Mouse (Mus musculus) hindbrain, embryonic 11.5 days (tissue): ENCODE measurements around the gene Hjurp. TPM values are rescaled to one million over a fixed set of nuclear protein-coding genes. Genes with fewer than 3 reads are reported as not detected.
A peak's percentile ranks its signal among the peaks of the same experiment; 100 is the strongest.

Experiments used
- ATAC-seq: fragments of 200-750 bp; cut with Nextera tagmentation; 2 replicates; pipeline ENCODE4 v1.8.0; 2017; ENCODE audit warnings: mild to moderate bottlenecking, moderate TSS enrichment, moderate library complexity; ENCODE audit not compliant: low FRiP score
- DNase-seq: peaks from one replicate; pipeline ENCODE4 v3.0.0-alpha.2; 2015; ENCODE audit warnings: low spot score
- H3K27ac ChIP-seq: fragments of 300-500 bp; sonication (generic); 2 replicates; pipeline ENCODE4 v1.5.1; 2014; ENCODE audit warnings: mild to moderate bottlenecking, low read depth, low read length
- H3K27me3 ChIP-seq: fragments of 300-500 bp; sonication (generic); 2 replicates; pipeline ENCODE4 v1.6.1; 2014; ENCODE audit warnings: mild to moderate bottlenecking, low read length, moderate library complexity, mixed read lengths; ENCODE audit not compliant: control insufficient read depth, insufficient read depth
- H3K36me3 ChIP-seq: fragments of 300-500 bp; sonication (generic); 2 replicates; pipeline ENCODE4 v1.6.1; 2014; ENCODE audit warnings: mild to moderate bottlenecking, low read length, moderate library complexity, mixed read lengths; ENCODE audit not compliant: control insufficient read depth, insufficient read depth
- H3K4me1 ChIP-seq: fragments of 300-500 bp; sonication (generic); replicated peaks from 2 replicates; pipeline ENCODE4 v1.6.1; 2014; ENCODE audit warnings: low read length, mixed read lengths; ENCODE audit not compliant: control insufficient read depth, insufficient read depth
- H3K4me2 ChIP-seq: fragments of 300-500 bp; sonication (generic); replicated peaks from 2 replicates; pipeline ENCODE4 v1.6.1; 2014; ENCODE audit warnings: mild to moderate bottlenecking, low read depth, low read length
- H3K4me3 ChIP-seq: fragments of 300-500 bp; sonication (generic); 2 replicates; pipeline ENCODE4 v1.5.1; 2014; ENCODE audit warnings: low read depth, low read length
- H3K9ac ChIP-seq: fragments of 300-500 bp; sonication (generic); 2 replicates; pipeline ENCODE4 v1.6.1; 2014; ENCODE audit warnings: low read depth, low read length
- H3K9me3 ChIP-seq: fragments of 300-500 bp; sonication (generic); 2 replicates; pipeline ENCODE4 v1.6.1; 2016; ENCODE audit warnings: low read length; ENCODE audit not compliant: control insufficient read depth
- WGBS: fragments of 180-500 bp; shearing (Covaris S2); extraction: QIAGEN DNeasy Blood & Tissue Kit; methylation state at CpG from one replicate; pipeline ENCODE4 v1.1.7; 2014; 5-methylcytosine and 5-hydroxymethylcytosine counted together
- polyA plus RNA-seq: library from polyadenylated mRNA; unstranded; fragments of >200 nt; fragmentation: Nextera tagmentation; extraction: Ambion mirVana; gene quantifications from 2 replicates; pipeline ENCODE4 v1.2.1, GENCODE M21; 2014

Gene Hjurp
- polyA plus RNA-seq, 1 experiment from 2014 or later: 136 TPM

DNA sequence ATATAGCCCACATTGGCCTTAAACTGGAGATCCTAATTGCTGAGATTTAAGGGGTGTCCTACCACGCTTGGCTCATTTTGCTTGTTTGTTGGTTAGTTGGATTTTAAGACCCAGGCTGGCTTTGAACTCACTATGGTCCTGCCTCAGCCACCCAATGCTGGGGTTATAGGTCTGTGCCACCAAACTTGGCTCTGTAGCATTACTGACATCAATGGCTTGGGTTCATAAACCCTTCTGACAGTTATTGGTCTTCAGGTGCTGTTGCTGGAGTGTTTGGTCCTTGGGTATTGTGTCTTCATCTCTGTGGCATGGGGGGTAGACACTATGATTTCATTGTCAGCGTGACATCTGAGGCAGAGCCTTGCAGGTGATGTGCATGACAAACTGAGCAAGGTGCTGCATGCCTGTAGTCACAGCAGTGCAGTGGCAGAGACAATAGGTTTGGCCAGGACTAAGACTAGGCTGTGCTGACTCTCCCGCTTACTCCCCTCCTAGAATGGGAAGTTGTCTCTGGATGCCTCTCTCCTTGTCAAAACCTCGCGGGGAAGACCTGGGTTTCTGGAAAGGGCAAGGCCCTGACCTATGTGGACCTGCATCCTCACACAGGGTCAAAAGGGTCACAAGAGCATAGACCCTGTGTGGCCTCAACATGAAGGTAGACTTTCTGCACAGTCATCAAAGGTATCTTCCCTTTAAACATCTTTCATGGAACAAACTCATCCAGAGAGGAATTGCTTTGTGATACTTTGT, 23.0 kb upstream of the Hjurp start:
- Histone ChIP-seq H3K27ac (no peak overlapping the region), H3K4me3 (no peak overlapping the region), H3K4me2 (no peak overlapping the region), H3K9ac (no peak overlapping the region), H3K27me3 (no peaks in the 10 kb centered on the region), H3K36me3 (no peaks in the 10 kb centered on the region), H3K9me3 (peaks cover 83% of the 10 kb centered on the region), H3K4me1 (no peaks in the 10 kb centered on the region)
- DNase-seq: no peak
- peak; percentile 20; the same call in 1 of the 2 replicates for ATAC-seq
- 46% methylated on average over 5 of the region's 5 CpGs for WGBS

DNA sequence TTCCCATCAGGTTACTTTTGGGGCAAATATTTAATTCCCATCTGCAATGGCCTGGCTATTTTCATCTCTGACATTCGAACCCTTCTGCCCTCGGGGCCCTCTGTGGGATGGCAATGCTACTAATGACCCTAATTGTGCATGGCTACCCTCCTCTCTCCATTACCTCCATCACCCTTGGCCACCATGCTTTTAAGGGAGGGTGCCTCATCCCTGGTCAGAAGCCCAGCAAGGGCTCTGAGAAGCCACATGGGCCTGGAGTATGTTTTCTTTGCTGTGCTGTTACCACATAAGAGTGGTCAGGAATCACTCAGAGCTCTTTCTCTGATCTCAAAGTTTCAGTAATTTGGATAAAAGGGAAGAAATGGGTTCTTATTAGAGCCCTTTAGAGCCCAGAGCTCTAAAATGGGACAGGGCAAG, 22.1 kb upstream of the Hjurp start:
- ATAC-seq (no peak), DNase-seq (peak; percentile 2)
- H3K4me1 ChIP-seq: no peaks in the 10 kb centered on the region
- H3K4me2 ChIP-seq: no peak overlapping the region
- H3K36me3 ChIP-seq: no peaks in the 10 kb centered on the region
- 82% methylated on average over 2 of the region's 2 CpGs for WGBS
- H3K27ac ChIP-seq: no peak overlapping the region
- no peak overlapping the region for H3K9ac ChIP-seq
- no peak overlapping the region for H3K4me3 ChIP-seq
- H3K9me3 ChIP-seq: peaks cover 75% of the 10 kb centered on the region
- H3K27me3 ChIP-seq: no peaks in the 10 kb centered on the region

DNA sequence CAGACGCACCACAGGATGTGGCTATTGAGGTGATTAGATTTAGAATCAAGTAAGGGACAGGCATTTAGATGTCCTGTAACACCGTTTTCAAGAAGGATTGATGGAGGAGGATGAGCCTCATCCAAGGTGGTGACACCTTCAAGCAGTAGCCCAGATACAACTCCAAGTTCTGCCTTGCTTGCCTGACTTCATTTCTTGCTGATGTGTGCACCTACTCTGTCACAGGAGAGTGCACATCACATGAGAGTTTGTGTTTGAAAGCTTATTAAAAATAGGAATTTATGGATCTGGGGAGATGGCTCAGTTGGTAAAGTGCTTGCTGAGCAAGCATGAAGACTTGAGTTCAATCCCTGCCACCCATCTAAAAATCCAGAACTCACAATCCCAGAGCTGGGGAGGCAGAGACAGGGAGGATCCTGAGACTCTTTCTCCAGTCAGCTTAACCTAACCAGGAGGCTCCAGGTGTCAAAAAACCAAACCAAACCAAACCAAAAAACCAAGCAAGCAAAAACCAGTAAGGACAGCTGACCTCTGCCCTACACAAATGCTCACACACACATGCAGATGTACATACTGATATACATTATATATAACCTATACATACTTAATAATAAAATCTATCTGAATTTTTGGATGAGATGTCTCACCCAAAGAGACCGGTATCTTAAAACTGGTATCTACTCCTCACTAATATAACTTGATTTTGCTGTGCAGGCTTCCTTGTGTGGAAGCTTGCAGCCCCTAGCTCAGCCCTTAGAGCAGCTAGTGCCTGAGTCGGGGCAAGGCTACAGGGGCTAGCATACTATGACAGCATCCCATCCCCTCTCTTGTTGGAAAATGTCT, 21.5 kb upstream of the Hjurp start:
- Histone ChIP-seq H3K9me3 (peaks cover 73% of the 10 kb centered on the region), H3K4me3 (no peak overlapping the region), H3K9ac (no peak overlapping the region), H3K4me2 (no peak overlapping the region), H3K36me3 (no peaks in the 10 kb centered on the region), H3K4me1 (no peaks in the 10 kb centered on the region), H3K27ac (no peak overlapping the region), H3K27me3 (no peaks in the 10 kb centered on the region)
- ATAC-seq (no peak), DNase-seq (peak; percentile 6)
- 67% methylated on average over 4 of the region's 4 CpGs for WGBS

DNA sequence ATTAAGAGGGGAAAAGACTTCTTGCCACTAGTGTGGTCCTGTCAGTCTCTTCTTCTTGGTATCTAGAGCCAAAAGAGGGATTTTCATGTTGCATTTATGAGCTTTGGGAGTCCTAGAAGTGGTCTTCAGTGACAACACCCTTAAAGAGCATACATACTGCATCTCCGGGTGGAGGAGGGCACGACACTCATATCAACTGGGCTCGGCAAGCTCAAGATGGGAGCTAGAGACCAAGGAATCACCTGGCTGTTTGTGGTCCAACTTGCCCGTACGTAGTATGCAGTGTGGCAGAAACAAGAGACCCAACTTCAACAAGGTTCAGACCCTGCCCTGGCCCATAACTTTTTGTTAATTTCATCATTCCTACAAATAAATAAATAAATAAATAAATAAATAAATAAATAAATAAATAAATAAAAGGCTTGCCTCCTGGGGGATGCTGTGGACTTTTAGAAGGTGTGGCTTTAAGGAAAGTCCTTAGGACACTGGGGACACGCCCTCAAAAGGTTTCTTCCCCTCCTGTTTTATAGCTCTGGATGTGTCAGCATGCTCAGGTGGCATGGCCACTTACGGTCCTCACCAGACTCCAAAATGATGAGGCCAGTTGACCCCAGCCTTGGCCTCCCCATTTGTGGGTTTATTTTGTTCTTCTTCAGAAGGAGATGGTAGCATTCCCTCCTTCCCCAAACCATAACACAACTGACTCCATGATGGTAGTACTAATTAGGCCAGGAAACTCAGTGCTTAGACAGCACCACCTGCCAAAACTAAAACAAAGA, 20.2 kb upstream of the Hjurp start:
- no peak overlapping the region for H3K9ac ChIP-seq
- H3K4me2 ChIP-seq: no peak overlapping the region
- DNase-seq: peak; percentile 10
- H3K9me3 ChIP-seq: peaks cover 67% of the 10 kb centered on the region
- no peak overlapping the region for H3K4me3 ChIP-seq
- no peak overlapping the region for H3K27ac ChIP-seq
- no peak for ATAC-seq
- WGBS: 70% methylated on average over 7 of the region's 7 CpGs
- H3K4me1 ChIP-seq: no peaks in the 10 kb centered on the region
- H3K27me3 ChIP-seq: no peaks in the 10 kb centered on the region
- H3K36me3 ChIP-seq: no peaks in the 10 kb centered on the region

DNA sequence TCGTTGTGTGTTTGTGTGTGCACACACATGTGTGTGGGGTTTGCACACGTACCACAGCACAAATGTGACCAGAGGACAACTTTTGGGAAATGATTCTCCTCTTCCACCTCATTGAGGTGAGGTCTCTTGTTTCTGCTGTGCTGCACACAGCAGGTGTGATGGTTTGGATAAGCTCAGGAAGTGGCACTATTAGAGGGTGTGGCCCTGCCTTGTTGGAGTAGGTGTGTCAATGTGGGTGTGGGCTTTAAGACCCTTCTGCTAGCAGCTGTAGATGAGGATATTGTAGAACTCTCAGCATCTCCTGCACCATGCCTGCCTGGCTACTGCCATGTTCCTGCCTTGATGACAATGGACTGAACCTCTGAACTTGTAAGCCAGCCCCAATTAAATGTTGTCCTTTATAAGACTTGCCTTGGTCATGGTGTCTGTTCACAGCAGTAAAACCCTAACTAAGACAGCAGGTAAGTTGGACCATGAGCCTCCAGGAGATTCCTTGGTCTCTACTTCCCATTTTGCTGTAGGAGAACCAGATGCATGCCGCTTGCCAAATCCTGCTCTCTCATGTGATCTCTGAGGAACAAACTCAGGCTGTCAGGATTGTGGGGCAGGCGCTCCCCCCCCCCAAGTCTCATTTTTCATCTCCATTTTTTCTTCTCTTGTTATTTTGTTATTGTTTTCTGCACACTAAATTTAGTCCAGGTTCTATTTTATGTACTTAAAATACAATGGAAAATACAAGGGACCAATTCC, 18.9 kb upstream of the Hjurp start:
- H3K9ac ChIP-seq: no peak overlapping the region
- H3K4me1 ChIP-seq: no peaks in the 10 kb centered on the region
- H3K9me3 ChIP-seq: peaks cover 64% of the 10 kb centered on the region
- no peak overlapping the region for H3K4me2 ChIP-seq
- H3K36me3 ChIP-seq: no peaks in the 10 kb centered on the region
- H3K27ac ChIP-seq: no peak overlapping the region
- WGBS: 78% methylated on average over 4 of the region's 4 CpGs
- DNase-seq (peak; percentile 2), ATAC-seq (0 out of 2 replicates have a peak, but pooled peaks have one; percentile 7)
- no peak overlapping the region for H3K4me3 ChIP-seq
- no peaks in the 10 kb centered on the region for H3K27me3 ChIP-seq

DNA sequence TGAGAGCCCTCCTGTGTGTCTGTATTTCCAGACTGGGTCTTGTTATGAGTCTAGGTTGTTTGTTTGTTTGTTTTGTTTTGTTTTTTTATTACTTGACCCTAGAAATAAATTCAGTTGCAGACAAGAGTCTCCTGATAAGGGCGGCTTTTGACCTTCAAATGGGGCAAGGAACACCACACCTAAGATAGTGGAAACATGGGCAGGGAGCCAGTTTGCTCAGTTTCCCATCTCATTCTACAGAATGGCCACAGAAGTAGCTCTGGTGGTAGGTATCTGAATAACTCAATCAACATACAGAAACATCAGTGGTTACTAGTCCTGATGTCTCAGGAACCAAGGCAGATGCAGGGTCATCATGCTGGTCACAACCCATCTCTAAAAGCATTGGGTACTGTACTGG, 17.2 kb upstream of the Hjurp start:
- no peaks in the 10 kb centered on the region for H3K36me3 ChIP-seq
- no peak overlapping the region for H3K4me3 ChIP-seq
- peaks cover 63% of the 10 kb centered on the region for H3K9me3 ChIP-seq
- ATAC-seq (no peak), DNase-seq (peak; percentile 0)
- H3K9ac ChIP-seq: no peak overlapping the region
- H3K27ac ChIP-seq: no peak overlapping the region
- H3K4me1 ChIP-seq: no peaks in the 10 kb centered on the region
- H3K4me2 ChIP-seq: no peak overlapping the region
- 17% methylated on average over 1 of the region's 1 CpGs for WGBS
- H3K27me3 ChIP-seq: no peaks in the 10 kb centered on the region

DNA sequence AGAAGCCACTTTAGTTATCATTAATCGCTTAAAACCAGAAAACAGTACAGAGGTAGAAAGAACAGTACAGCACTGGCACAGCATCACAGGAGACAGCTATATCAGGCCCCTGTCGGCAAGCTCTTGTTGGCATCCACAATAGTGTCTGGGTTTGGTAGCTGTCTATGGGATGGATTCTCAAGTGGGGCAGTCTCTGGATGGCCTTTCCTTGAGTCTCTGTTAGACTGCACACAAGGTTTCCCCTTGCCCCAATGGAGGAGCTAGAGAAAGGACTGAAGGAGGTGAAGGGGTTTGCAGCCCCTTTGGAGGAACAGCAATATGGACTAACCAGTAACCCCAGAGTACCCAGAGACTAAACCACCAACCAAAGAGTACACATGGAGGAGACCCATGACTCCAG, 14.6 kb upstream of the Hjurp start:
- Histone ChIP-seq H3K36me3 (no peaks in the 10 kb centered on the region), H3K4me3 (no peak overlapping the region), H3K27me3 (no peaks in the 10 kb centered on the region), H3K4me1 (no peaks in the 10 kb centered on the region), H3K27ac (no peak overlapping the region), H3K4me2 (no peak overlapping the region), H3K9me3 (peaks cover 59% of the 10 kb centered on the region), H3K9ac (no peak overlapping the region)
- no peak for ATAC-seq
- 54% methylated on average over 2 of the region's 2 CpGs for WGBS
- DNase-seq: no peak

DNA sequence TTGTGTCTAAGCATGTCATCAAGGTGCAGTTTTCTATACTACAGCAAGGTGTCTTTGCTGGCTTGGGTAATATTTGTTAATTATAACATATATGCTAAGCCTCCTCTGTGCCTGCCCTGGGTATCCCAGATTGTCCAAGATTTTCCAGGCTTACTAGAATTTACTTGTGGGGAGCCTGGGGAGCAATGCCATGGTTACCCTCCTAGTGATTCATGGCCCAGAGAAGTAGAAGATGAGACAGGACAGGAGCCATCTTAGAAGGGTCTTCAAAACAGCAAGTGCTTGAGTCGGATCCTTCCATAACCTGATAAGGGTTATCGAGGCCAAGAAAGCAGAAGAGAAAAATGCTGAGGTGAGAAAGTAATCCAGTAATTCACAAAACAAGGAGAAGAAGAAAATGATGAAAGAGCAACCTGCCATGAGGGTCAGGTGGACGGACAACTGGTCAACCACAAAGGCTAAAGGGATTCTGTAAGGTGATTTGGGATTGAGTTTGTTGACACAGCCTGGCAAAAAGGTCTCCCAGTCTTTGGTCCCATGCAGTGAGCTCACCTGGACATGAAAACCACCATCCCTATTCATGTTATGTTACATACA, 14.1 kb upstream of the Hjurp start:
- DNase-seq: no peak
- Histone ChIP-seq H3K9me3 (peaks cover 63% of the 10 kb centered on the region), H3K4me1 (no peaks in the 10 kb centered on the region), H3K9ac (no peak overlapping the region), H3K36me3 (no peaks in the 10 kb centered on the region), H3K27me3 (no peaks in the 10 kb centered on the region), H3K4me3 (no peak overlapping the region), H3K4me2 (no peak overlapping the region), H3K27ac (no peak overlapping the region)
- WGBS: 69% methylated on average over 3 of the region's 3 CpGs
- no peak for ATAC-seq
